Mouse (Mus musculus) urinary bladder, adult 2 months (tissue): ENCODE data around the gene Pnmal1. TPM values are rescaled to one million over a fixed set of nuclear protein-coding genes. Genes with fewer than 3 reads are reported as not detected.
A peak's percentile ranks its signal among the peaks of the same experiment; 100 is the strongest.

ENCODE experiments used
- DNase-seq: peaks from one replicate; pipeline ENCODE4 v3.0.0; 2022; ENCODE audit warnings: low spot score
- polyA plus RNA-seq: library from polyadenylated mRNA; depleted of rRNA; stranded (reverse); fragments of >200 nt; gene quantifications from 2 replicates; pipeline ENCODE4 v1.2.3, GENCODE M21; 2012

The Pnmal1 gene
- polyA plus RNA-seq, 1 experiment = 0.03 TPM

- DNase-seq = peak; percentile 100
Observed at GRCm38 (mm10) chr7:16924037-16924834, 35.2 kb upstream of the Pnmal1 start, which contains the start of gene Calm3. Gene Calm3 (minus strand): TSS chr7:16924114.

- no peak for DNase-seq
Observed at GRCm38 (mm10) chr7:16928341-16928740, 31.1 kb upstream of the Pnmal1 start.

- DNase-seq = no peak
Observed at GRCm38 (mm10) chr7:16930850-16931249, 28.6 kb upstream of the Pnmal1 start.

GRCm38 (mm10) chr7:16931968-16932627 lies 27.4 kb upstream of the Pnmal1 start:
- DNase-seq = no peak

GRCm38 (mm10) chr7:16932704-16933577 lies 26.5 kb upstream of the Pnmal1 start:
- DNase-seq = no peak

GRCm38 (mm10) chr7:16937312-16937711 lies 22.2 kb upstream of the Pnmal1 start:
- no peak for DNase-seq

GRCm38 (mm10) chr7:16938117-16938791 lies 21.2 kb upstream of the Pnmal1 start:
- DNase-seq = no peak

- no peak for DNase-seq
Observed at GRCm38 (mm10) chr7:16940292-16940691, 19.2 kb upstream of the Pnmal1 start.

- no peak for DNase-seq
Observed at GRCm38 (mm10) chr7:16942861-16943260, 16.6 kb upstream of the Pnmal1 start.

GRCm38 (mm10) chr7:16944061-16944807 lies 15.2 kb upstream of the Pnmal1 start, which contains the start of gene Pnmal2:
Gene Pnmal2 (plus strand): TSS chr7:16944682.
- DNase-seq = peak; percentile 45

GRCm38 (mm10) chr7:16944808-16945315 lies 14.6 kb upstream of the Pnmal1 start:
- no peak for DNase-seq

- no peak for DNase-seq
Observed at GRCm38 (mm10) chr7:16945419-16945818, 14.1 kb upstream of the Pnmal1 start.

- no peak for DNase-seq
Observed at GRCm38 (mm10) chr7:16946441-16947348, 12.8 kb upstream of the Pnmal1 start.

GRCm38 (mm10) chr7:16947349-16947895 lies 12.1 kb upstream of the Pnmal1 start:
- DNase-seq = no peak

GRCm38 (mm10) chr7:16947959-16948361 lies 11.5 kb upstream of the Pnmal1 start:
- DNase-seq = no peak

- DNase-seq = no peak
Observed at GRCm38 (mm10) chr7:16948923-16949458, 10.5 kb upstream of the Pnmal1 start.

- DNase-seq = peak; percentile 61
Observed at GRCm38 (mm10) chr7:16949908-16950841, 9.3 kb upstream of the Pnmal1 start.
